Mouse (Mus musculus) kidney, postnatal 4 days (tissue): ENCODE measurements at regions not wholly inside any gene's neighbourhood (a gene's known extent, or its start where the extent isn't known, plus 50 kb on each side); places are given as distances from the start of the nearest gene placed in this dataset.
A peak's percentile ranks its signal among the peaks of the same experiment; 100 is the strongest.

Experiments
- DNase-seq, 2 experiments: peaks; one replicate each; pipeline ENCODE4 v3.0.0; 2021; ENCODE audit warnings: mixed read lengths in 2 of 2

DNA sequence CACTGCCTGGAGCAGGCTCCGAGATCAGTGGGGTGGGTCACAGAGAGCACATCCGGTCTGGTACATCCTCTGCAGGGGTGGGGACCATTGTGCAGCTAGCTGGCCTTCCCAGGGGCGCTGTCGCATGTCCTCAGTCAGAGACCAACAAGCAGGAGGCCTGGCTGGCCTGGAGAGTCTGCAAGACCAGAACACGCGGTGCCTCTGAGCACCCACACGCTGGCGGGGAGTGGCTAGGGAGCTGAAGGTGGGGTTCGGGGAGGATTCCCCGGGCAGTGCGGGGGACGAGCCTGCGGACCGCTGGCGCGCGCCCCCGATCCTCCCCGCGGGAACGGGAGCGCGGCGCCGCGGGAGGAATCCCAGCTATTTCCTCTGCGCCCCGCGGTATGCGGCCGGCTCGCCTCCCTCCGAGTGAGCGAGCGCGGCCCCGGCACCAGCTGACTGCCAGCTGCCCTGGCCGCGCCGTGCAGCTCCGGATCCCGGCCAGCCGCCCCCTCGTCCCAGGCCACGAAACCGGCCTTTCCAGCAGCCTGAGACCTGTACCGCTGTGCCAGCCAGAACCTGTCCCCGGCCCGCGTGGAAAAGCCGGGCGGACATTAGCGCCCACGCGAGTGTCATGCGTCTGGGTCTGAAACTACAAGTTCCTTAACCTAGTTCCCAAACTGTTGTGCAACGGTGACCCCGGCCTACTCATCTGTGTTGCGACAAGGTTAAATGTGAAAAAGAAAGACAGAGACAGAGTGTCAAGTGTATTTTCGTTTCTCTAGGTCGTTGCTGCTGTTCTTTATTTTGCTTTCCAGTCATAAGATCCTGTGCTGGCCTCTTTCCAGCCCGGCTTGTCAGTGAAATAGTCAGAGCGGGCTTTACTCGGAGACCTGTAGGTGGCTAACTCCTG is 61.2 kb downstream of the Pkdcc start:
- peak; percentile 86 to 93 for DNase-seq

DNA sequence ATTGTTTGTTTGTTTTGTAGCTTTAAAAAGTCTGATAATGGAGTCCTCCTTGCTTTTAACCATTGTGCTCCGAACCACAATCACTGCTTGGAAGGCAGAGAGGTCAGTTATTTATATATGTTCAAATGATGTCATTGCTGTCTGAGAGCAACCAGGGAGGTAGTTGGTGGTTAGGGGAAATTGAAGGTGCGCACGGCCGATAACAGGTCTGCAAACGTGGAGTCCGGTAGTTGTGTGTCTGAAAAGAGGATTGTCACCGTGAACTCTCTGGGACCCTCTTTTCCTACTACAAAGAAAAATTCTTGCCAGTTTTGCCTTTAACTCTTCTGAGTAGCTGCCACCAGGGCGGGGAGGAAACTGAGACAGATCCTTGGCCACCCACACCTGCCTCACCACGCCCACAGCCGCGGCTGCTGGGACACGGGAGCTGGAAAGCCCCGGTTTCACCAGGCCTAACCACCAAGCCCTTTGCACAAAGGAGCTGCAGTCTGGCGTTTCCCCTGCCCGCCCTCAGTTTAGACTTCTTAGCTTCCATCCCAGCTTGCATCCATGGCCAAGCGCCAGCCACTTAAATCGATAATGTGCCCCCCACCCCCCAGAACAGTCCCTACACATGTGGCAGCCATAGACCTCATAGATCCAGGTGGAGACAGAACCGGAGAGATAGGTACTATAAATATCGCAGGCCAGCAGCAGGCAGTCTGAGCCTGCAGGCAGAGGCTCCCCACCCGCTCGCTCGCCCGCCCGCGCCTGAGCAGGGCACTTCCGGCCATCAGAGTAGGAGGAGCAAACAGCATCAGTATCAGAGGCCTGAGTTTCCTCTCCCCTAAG is 62.2 kb downstream of the Pkdcc start:
- DNase-seq: peak; percentile 75 to 82

DNA sequence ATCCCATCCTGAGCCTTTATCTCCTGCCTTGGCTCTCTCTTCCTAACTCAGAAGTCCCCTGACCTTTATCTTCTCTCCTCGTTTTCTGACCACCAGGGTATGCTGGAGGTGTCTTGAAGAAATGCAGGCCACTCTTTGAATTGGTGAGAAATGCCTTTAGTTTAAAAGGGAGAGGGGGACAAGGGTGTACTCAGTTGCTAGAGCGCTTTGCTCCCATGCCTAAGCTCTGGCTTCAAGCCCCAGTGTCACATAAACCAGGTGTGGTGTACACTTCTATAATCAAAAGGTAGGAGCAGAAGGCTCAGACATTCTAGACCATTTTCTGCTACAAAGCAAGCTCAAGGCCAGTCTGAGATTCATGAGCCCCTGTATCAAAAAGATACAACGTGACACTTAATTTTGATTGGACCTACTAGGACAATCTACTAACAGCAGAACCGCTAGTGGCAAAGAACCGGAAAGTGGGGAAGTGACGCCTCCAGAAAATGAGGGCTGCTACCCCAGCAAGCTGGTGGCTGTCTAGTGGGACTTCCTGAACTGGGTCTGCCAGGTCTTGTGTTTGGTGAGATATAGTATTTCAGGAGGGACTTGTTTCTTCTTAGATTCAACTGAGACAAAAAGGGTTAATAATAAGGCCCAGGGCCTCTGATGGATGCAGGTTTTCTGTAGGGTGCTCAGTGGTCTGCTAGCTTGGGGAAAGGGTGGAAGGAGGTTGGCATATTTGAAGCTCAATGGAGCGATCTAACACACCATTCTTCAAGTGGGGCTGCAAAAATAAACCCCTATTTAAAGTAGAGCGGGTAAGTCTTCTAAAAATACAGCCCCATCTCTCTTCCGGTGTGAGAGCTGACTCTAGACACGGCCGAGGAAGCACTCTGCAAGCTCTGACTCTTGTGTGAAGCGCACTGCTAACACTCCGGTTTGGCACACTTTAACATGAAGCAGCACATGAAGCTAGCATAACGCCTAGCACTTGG is 63.1 kb downstream of the Pkdcc start:
- no peak for DNase-seq

DNA sequence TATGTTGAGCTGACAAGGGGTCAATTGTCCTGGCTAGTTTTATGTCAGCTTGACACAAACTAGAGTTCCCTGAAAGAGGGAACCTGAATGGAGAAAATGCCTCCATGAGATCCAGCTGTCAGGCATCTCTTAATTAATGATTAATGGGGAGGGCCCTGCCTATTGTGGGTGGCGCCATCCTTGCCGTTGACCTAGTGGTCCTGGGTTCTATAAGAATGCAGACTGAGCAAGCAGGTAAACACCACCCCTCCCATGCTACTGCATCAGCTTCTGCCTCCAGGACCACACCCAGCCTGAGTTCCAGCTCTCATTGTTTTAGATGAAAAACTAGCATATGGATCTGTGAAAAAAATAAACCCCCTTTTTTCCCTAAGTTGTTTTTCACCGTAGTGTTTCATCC is 67.4 kb upstream of the Eml4 start:
- no peak for DNase-seq

DNA sequence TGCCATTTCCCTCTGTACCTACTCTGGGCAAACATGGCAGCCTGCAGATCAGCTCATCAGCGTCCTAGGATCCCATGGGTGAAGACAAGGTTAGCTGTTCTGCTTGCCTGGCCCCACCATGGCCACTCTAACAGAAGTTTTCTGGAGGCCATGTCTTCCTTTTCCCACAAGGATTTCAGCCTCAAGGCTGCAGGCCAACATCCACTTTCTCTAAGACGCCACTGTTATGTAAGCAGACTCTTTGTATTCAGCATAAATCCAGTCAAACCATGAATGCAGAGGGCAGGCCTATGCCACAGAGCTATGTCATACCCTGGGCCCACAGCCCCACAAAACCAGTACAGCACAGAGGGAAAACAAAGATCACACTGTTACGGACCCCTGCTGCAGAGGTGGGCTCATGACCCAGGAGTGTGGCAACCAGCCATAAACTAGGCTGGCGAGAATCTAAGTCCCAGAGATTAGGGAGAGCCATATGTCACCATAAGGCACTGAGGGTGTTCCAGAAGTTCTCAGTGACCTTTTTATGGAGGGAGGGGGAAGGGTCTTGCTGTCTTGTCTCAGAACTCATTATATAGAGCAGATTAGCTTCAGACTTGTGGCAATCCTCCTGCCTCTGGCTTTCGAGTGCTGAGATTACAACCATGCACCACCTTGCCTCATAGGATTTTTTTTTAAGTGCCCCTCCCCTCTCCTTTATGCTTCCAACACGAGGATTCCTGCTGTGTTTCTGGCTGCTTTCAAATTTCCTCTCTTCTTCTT is 63.2 kb upstream of the Eml4 start:
- no peak for DNase-seq

DNA sequence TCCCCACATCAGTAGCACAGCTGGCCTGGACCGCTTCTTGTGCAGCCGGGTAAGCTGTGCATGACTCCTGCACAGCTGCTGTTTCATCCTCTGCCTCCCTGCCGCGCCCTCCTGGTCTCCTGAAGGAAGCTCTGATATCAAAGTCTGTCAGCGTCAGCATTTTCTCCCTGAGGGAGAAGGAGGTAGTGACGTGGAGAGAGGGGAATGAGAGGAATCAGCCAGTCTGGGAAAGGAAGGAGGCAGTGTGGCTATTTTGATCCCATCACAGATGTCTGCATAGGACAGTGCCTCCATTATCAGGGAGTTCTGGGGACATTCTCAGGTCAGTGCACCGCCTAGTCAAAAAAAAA is 62.6 kb upstream of the Eml4 start:
- DNase-seq: peak; percentile 61 to 70

DNA sequence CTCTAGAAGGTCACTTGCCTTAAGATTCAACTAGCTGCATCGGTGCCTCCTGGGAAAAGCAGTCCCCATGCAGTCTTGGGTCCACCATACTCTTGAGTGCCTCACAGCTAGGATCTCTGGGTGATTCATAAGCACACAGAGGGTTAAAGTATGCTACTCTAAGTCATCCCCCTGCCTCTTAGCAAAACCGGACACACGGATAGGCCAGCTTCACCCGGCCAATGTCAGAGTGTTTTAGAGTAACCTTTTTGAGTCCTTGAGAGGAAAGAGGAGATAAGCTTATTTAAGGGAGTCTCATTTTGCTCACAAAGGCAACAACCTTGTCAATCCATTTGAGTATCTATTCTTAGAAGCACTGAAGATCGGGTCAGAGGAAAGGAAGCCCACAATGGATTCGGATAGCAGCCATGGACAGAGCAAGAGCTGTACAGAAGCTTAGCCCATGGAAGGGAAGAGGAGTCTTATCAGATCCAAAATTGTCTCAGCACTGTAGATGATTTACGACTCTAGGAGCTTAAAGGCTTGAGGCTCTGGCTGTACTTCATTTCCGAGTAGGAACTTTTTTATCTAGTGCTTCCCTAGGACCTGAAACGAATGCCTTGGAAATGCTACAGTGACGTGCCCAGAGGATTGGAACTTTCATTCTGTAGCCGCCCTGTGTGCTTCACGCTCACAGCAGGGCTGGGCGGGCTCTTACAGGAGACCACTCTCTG is 55.0 kb upstream of the Eml4 start:
- DNase-seq: peak in 1 of 2 experiments; percentile 19

DNA sequence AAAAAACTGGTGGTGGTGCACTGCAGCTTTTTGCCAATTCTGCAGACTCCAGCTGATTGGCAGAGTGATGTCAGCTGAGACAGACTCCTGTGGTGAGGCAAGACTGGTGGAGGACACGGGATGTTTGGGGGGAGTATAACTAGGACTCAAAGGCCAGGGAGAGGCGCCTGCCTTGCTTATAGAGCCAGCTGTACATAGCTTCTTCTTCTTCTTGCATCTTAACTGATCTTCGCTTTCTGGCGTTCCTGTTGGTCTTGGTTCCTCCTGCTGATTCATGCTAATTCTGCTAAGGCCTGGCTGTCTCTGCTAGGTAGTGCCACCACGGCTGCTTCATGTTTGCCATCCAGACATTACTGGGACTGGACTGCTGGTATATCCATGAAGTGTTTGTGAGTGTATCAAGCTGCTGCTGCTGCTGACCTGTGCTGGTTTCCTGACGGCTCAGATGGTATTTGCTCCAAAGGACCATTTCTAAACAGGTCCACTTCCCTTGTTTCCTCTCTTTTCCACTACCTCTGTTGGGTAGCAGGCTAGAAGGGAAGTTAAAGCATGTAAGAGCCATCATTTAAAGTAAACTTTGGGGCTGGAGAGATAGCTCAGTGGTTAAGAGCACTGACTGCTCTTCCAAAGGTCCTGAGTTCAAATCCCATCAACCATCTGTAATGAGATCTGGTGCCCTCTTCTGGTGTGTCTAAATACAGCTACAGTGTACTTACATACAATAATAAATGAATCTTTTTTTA is 53.2 kb upstream of the Eml4 start:
- no peak for DNase-seq
